Mouse (Mus musculus): ENCODE measurements around the gene Lrch1. TPM values are rescaled to one million over a fixed set of nuclear protein-coding genes. Genes with fewer than 3 reads are reported as not detected.

Lrch1 gene
- polyA plus RNA-seq, 1 experiment from 2014 or later, result 16.0 TPM

DNA sequence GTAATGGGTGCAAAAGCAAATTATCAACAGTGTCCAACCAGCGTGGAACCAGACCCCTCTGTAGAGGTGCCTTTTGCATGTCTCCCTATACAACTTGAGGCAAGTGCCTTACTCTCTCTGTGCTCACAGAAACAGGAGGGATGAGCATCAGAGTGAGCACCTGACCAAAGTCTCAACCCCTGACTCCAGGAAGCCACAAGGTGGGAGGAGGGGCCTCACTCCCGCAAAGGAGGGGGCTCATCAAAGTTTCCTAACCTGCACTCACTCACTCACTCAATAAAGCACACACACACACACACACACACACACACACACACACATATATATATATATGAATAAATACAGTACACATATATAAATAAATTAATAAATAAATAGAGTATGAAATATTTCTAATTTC lies 117.1 kb downstream of the Lrch1 start:
- no peak overlapping the region for H3K9ac ChIP-seq (replicated peaks; ENCODE audit: low read depth, low read length)
- H3K9me3 ChIP-seq (ENCODE audit: control insufficient read depth, low read depth, low read length), result no peaks in the 10 kb centered on the region
- no peaks in the 10 kb centered on the region for H3K36me3 ChIP-seq (ENCODE audit: control insufficient read depth, insufficient read depth, low read length)
- no peak overlapping the region for H3K27ac ChIP-seq (ENCODE audit: low read length)
- H3K4me2 ChIP-seq (replicated peaks; ENCODE audit: low read depth, low read length), result no peak overlapping the region
- WGBS, result 71% methylated on average over 2 of the region's 2 CpGs
- no peaks in the 10 kb centered on the region for H3K4me1 ChIP-seq (ENCODE audit: control insufficient read depth, insufficient read depth, low read length)
- no peaks in the 10 kb centered on the region for H3K27me3 ChIP-seq (ENCODE audit: control insufficient read depth, insufficient read depth, low read length)
- no peak overlapping the region for H3K4me3 ChIP-seq (ENCODE audit: low read depth, low read length)
- ATAC-seq (ENCODE audit: insufficient number of reproducible peaks, insufficient read depth, low FRiP score, low read depth), result no peak

DNA sequence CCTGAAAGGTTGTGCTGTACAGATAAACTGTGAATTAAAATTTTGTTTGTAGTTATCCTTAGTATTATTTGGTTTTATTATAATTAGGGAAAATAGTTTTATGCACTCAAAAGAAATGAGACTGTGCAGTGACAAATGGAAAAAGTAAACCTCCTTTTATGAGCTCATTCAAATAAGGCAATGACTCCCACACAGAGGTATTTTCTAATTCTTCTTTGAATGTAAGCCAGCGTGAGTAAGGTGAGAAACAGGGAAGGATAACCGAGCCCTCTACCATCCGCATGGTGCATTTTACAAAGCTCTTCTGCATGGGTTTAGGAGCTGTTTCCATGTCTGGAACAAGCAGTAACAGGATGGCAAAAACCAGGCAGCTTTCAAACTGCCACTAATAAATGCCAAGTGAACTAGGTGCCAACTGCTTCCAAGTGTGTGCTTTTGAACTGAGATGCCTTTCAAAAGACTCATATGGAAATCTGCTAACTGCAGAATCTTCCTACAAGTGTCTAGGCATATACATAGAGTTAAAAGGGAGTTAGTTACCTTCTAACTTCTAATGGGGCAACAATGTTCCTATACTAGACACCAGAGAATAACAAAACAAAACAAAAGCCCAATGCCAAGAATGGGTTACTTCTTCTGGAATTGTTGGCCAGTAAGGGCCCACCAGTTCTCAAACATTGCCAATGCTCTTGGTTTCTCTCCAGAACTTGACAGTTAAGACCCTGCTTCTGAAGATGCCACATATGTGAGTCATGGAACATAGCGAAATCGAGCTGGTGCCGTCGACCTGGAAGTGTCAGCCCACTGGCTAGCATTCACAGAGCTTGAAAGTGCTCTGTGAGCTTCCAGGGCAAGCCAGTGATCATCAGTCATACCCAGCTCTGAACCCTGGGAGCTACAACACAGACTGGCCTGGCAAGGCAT lies 124.7 kb downstream of the Lrch1 start:
- H3K9ac ChIP-seq (replicated peaks; ENCODE audit: low read depth, low read length), result no peak overlapping the region
- WGBS, result 83% methylated on average over 7 of the region's 7 CpGs
- ATAC-seq (ENCODE audit: insufficient number of reproducible peaks, insufficient read depth, low FRiP score, low read depth), result no peak
- H3K36me3 ChIP-seq (ENCODE audit: control insufficient read depth, insufficient read depth, low read length), result peaks cover 4% of the 10 kb centered on the region; the same call in 1 of the 2 replicates
- no peak overlapping the region for H3K4me2 ChIP-seq (replicated peaks; ENCODE audit: low read depth, low read length)
- H3K4me1 ChIP-seq (ENCODE audit: control insufficient read depth, insufficient read depth, low read length), result no peaks in the 10 kb centered on the region
- H3K27ac ChIP-seq (ENCODE audit: low read length), result no peak overlapping the region
- no peaks in the 10 kb centered on the region for H3K9me3 ChIP-seq (ENCODE audit: control insufficient read depth, low read depth, low read length)
- H3K27me3 ChIP-seq (ENCODE audit: control insufficient read depth, insufficient read depth, low read length), result no peaks in the 10 kb centered on the region
- H3K4me3 ChIP-seq (ENCODE audit: low read depth, low read length), result no peak overlapping the region

DNA sequence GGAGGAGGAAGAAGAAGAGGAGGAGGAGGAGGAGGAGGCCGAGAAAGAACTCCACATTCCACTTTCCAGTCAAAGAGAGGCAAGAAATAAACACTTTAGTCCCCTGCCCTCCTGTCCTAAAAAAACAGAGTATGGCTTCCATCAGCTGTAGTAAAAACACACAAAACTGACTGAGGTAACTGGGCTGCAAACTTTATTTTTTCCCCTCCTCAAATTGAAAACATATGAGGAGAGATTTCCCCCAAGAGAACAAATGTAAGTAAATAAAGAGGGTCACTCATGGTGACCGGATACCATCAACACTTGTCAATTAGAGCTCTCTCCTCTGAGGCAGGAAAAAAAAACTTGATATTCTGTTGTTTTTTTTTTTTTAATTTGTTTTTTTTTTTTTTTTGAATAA lies 125.6 kb downstream of the Lrch1 start:
- peaks cover 4% of the 10 kb centered on the region; the same call in 1 of the 2 replicates for H3K36me3 ChIP-seq (ENCODE audit: control insufficient read depth, insufficient read depth, low read length)
- no peak overlapping the region for H3K4me3 ChIP-seq (ENCODE audit: low read depth, low read length)
- WGBS, result 36% methylated on average over 2 of the region's 2 CpGs
- H3K9ac ChIP-seq (replicated peaks; ENCODE audit: low read depth, low read length), result no peak overlapping the region
- no peaks in the 10 kb centered on the region for H3K27me3 ChIP-seq (ENCODE audit: control insufficient read depth, insufficient read depth, low read length)
- no peak overlapping the region for H3K27ac ChIP-seq (ENCODE audit: low read length)
- no peak overlapping the region for H3K4me2 ChIP-seq (replicated peaks; ENCODE audit: low read depth, low read length)
- no peak for ATAC-seq (ENCODE audit: insufficient number of reproducible peaks, insufficient read depth, low FRiP score, low read depth)
- no peaks in the 10 kb centered on the region for H3K9me3 ChIP-seq (ENCODE audit: control insufficient read depth, low read depth, low read length)
- H3K4me1 ChIP-seq (ENCODE audit: control insufficient read depth, insufficient read depth, low read length), result no peaks in the 10 kb centered on the region

DNA sequence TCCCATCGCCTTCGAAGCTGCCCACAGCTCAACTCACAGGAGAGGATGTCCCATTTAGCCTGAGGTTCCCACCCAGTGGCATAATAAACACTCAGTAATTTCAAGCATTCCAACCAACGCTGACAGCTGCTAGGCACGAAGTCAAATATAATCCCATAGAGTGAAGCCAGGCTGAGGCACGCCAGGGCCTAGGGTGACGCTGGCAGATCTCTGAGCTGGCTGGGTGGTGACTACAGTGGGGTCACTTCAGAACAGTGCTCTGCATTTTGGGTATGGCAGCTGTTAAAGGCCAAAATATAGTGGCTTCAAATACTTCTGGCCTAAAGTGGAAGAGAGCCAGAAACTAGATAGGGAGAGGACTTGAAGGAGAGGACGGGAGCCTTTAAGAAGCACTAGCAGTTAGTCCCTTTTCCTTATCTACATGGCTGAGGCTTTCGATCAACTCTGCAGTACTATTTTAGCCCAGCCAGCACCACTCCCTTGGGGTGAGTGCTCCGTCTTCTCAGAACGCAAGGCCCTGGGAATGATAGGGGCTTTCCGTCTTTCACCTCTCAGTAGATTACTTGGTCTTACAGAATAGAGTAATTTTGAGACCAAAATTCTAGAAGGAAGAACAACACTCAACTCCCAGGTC lies 127.4 kb downstream of the Lrch1 start:
- WGBS, result 79% methylated on average over 11 of the region's 11 CpGs
- H3K4me3 ChIP-seq (ENCODE audit: low read depth, low read length), result no peak overlapping the region
- no peak overlapping the region for H3K9ac ChIP-seq (replicated peaks; ENCODE audit: low read depth, low read length)
- H3K27ac ChIP-seq (ENCODE audit: low read length), result no peak overlapping the region
- peaks cover 4% of the 10 kb centered on the region; the same call in 1 of the 2 replicates for H3K36me3 ChIP-seq (ENCODE audit: control insufficient read depth, insufficient read depth, low read length)
- H3K4me1 ChIP-seq (ENCODE audit: control insufficient read depth, insufficient read depth, low read length), result no peaks in the 10 kb centered on the region
- no peaks in the 10 kb centered on the region for H3K9me3 ChIP-seq (ENCODE audit: control insufficient read depth, low read depth, low read length)
- no peaks in the 10 kb centered on the region for H3K27me3 ChIP-seq (ENCODE audit: control insufficient read depth, insufficient read depth, low read length)
- H3K4me2 ChIP-seq (replicated peaks; ENCODE audit: low read depth, low read length), result no peak overlapping the region
- ATAC-seq (ENCODE audit: insufficient number of reproducible peaks, insufficient read depth, low FRiP score, low read depth), result no peak

DNA sequence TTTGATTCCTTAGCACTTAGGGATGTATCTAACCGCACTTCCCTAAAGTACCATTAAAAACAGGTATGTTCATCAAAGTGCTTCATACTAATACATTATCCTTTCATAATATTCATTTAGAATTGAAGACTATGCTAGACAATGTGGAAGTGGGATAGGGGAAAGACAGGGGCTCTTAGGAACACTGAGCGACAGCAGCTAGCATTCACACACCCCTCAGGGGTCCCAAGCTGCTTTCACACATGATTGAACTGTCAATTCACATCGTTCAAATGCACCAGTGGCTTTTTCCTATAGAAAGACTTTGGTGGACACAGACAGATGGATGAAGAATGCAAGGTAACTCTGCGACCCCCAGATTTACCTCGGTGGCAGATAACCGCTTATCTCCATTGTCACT lies 131.0 kb downstream of the Lrch1 start:
- Histone ChIP-seq H3K4me1 (ENCODE audit: control insufficient read depth, insufficient read depth, low read length) (peaks cover 4% of the 10 kb centered on the region; the same call in 1 of the 2 replicates), H3K9ac (replicated peaks; ENCODE audit: low read depth, low read length) (no peak overlapping the region), H3K27me3 (ENCODE audit: control insufficient read depth, insufficient read depth, low read length) (no peaks in the 10 kb centered on the region), H3K9me3 (ENCODE audit: control insufficient read depth, low read depth, low read length) (no peaks in the 10 kb centered on the region), H3K36me3 (ENCODE audit: control insufficient read depth, insufficient read depth, low read length) (peaks cover 4% of the 10 kb centered on the region; the same call in 1 of the 2 replicates), H3K27ac (ENCODE audit: low read length) (no peak overlapping the region), H3K4me2 (replicated peaks; ENCODE audit: low read depth, low read length) (no peak overlapping the region), H3K4me3 (ENCODE audit: low read depth, low read length) (no peak overlapping the region)
- no peak for ATAC-seq (ENCODE audit: insufficient number of reproducible peaks, insufficient read depth, low FRiP score, low read depth)
- WGBS, result 85% methylated on average over 6 of the region's 6 CpGs

DNA sequence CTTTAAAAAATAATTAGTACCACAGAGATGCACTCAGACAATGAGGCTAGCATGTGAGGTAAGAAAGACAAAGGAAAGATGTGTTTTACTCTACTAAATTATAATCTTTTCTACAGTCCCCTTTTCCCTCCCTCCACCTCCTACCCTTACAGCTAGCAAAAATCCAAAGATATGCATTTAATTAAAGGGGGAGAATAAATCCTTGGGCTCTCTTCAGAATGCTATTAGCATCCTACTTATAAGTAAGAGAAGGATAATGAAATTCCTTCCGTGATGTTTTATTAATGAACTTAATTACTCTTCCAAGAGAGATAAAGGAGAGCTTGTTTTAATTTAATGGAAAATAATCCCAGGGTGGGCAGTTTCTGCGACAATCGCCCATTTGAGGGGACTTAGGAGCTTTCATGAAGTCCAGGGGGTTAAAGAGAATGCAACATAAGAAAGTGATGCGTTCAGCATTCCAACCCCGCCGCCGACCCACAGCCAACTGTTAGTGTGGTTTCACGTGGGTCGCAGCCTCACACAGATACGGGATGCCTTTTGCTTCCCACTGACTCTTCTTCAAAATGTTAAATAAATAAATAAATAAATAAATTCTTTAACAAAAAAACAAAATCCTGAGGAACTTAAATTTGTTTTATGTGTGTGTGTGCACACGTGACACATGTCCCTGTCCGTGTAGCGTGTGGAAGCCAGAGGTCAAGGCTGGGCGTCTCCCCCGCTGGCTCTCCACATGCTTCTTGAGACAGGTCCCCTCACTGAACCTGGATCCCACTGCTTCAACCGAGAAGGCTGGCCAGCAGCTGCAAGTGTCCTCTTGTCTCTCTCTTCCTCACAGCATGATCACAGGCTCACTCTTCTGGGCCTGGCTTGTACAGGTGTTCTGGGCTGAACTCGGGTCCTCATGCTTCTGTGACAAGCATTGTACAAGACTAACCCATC lies 132.6 kb downstream of the Lrch1 start:
- Histone ChIP-seq H3K4me3 (ENCODE audit: low read depth, low read length) (no peak overlapping the region), H3K4me1 (ENCODE audit: control insufficient read depth, insufficient read depth, low read length) (peaks cover 6% of the 10 kb centered on the region; the same call in 1 of the 2 replicates), H3K4me2 (replicated peaks; ENCODE audit: low read depth, low read length) (no peak overlapping the region), H3K36me3 (ENCODE audit: control insufficient read depth, insufficient read depth, low read length) (peaks cover 11% of the 10 kb centered on the region), H3K27ac (ENCODE audit: low read length) (no peak overlapping the region), H3K9me3 (ENCODE audit: control insufficient read depth, low read depth, low read length) (no peaks in the 10 kb centered on the region), H3K27me3 (ENCODE audit: control insufficient read depth, insufficient read depth, low read length) (no peaks in the 10 kb centered on the region), H3K9ac (replicated peaks; ENCODE audit: low read depth, low read length) (no peak overlapping the region)
- no peak for ATAC-seq (ENCODE audit: insufficient number of reproducible peaks, insufficient read depth, low FRiP score, low read depth)
- 90% methylated on average over 17 of the region's 17 CpGs for WGBS

DNA sequence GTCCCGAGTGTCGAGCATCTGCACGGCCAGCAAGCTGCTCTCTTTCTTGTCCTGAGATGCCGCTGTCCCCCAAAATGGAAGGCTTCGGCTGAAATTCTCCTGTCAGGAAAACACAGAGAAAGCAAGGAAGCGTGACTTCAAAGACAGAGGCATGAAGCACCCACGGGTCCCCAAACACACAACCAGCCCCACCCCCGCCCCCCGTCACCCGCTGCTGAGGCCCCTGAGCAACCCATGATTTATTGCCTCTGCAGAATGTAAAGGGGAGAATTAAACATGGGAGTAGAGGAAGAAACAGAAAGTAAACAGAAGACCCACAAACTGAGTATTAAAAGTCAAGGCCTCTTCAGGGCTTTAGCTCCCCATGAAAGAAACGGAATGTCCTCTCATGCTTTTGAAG lies 136.1 kb downstream of the Lrch1 start:
- peaks cover 6% of the 10 kb centered on the region; the same call in 1 of the 2 replicates for H3K4me1 ChIP-seq (ENCODE audit: control insufficient read depth, insufficient read depth, low read length)
- no peak overlapping the region for H3K9ac ChIP-seq (replicated peaks; ENCODE audit: low read depth, low read length)
- H3K9me3 ChIP-seq (ENCODE audit: control insufficient read depth, low read depth, low read length), result no peaks in the 10 kb centered on the region
- H3K27ac ChIP-seq (ENCODE audit: low read length), result no peak overlapping the region
- H3K27me3 ChIP-seq (ENCODE audit: control insufficient read depth, insufficient read depth, low read length), result no peaks in the 10 kb centered on the region
- peaks cover 15% of the 10 kb centered on the region for H3K36me3 ChIP-seq (ENCODE audit: control insufficient read depth, insufficient read depth, low read length)
- 38% methylated on average over 11 of the region's 11 CpGs for WGBS
- H3K4me2 ChIP-seq (replicated peaks; ENCODE audit: low read depth, low read length), result no peak overlapping the region
- no peak overlapping the region for H3K4me3 ChIP-seq (ENCODE audit: low read depth, low read length)
- no peak for ATAC-seq (ENCODE audit: insufficient number of reproducible peaks, insufficient read depth, low FRiP score, low read depth)

DNA sequence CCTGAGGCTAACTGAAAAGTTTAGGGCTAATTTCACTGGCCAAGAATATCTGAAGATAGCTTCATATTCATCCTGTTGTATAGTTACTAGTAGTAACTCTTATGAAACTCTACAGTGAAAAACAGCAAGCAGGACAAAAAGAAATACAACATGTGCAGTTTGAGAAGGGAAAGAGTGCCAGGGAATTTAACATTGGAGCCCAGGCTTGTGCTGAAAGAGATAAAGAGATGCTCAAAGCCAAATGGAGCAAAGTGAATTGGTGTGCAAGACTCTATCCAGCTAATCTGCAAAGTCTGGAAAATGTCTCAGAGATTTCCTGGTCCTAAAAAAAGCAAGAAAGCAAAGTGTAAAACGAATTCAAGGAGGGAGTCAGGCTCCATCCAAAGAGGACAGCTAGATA lies 145.7 kb downstream of the Lrch1 start:
- Histone ChIP-seq H3K4me3 (ENCODE audit: low read depth, low read length) (no peak overlapping the region), H3K27me3 (ENCODE audit: control insufficient read depth, insufficient read depth, low read length) (no peaks in the 10 kb centered on the region), H3K27ac (ENCODE audit: low read length) (no peak overlapping the region), H3K4me2 (replicated peaks; ENCODE audit: low read depth, low read length) (no peak overlapping the region), H3K9ac (replicated peaks; ENCODE audit: low read depth, low read length) (no peak overlapping the region), H3K9me3 (ENCODE audit: control insufficient read depth, low read depth, low read length) (no peaks in the 10 kb centered on the region), H3K4me1 (ENCODE audit: control insufficient read depth, insufficient read depth, low read length) (no peaks in the 10 kb centered on the region), H3K36me3 (ENCODE audit: control insufficient read depth, insufficient read depth, low read length) (peaks cover 8% of the 10 kb centered on the region)
- ATAC-seq (ENCODE audit: insufficient number of reproducible peaks, insufficient read depth, low FRiP score, low read depth), result no peak
- 77% methylated on average over 1 of the region's 1 CpGs for WGBS
